Mouse (Mus musculus) kidney, adult 2 months (tissue): Measurements from ENCODE around the gene Cblb.

Source experiments
- CTCF ChIP-seq: fragments of 200-500 bp; conservative IDR thresholded peaks from 2 replicates; pipeline ENCODE4 v1.5.1; 2011; ENCODE audit warnings: low read depth, mild to moderate bottlenecking, control low read depth, low read length, moderate library complexity, mixed read lengths; ENCODE audit not compliant: insufficient read depth, insufficient read length
- POLR2A ChIP-seq: fragments of 200-500 bp; IDR thresholded peaks from one replicate; pipeline ENCODE4 v1.6.1; 2011; ENCODE audit warnings: low read depth, low read length, control low read depth

GRCm38 (mm10) chr16:52182057-52182456, 151.0 kb downstream of the Cblb start:
- TF ChIP-seq POLR2A (no peak), CTCF (peak; percentile 58)
